Mouse (Mus musculus) telencephalon, adult 2 months (tissue): ENCODE data around the gene Plxna1.

Source experiments
- DNase-seq: peaks from one replicate; pipeline ENCODE4 v3.0.0-alpha.2; 2011; ENCODE audit warnings: low read depth, low spot score

Gene Plxna1

DNA sequence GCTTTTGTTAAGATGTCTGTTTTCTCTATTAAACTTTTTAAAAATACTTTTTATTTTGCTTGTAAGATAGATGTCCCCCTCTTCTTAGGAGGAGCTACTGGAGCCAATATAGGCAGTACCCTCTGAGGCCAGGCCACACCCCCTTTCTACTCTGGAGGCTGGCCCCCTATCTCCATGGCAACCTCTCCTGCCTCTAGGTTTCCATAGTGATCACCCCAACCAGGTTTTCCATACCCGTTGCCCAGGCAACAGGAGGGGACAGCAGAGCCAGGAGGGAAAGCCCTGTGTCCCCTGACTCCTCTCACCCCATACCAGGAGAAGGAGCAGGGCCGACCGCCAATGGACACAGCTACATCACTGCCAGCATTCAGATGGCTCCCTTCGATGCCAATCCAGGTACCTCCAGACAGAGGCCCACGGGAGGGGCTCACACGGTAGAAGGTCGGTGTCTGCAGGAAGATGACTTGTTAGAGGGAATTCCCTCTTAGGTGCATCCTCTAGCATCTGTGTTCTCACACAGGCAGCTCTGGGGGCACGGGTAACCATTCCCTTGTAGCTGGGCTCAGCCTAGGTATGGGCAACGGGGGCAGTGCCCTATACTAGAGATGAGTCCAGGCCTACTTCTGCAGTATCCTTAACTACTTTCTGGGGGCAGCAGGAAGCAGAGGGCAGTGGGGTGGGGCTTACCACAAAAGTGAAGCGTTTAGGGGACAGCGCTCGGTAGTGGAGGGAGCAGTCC lies 28.3 kb downstream of the Plxna1 start:
- DNase-seq, result no peak

DNA sequence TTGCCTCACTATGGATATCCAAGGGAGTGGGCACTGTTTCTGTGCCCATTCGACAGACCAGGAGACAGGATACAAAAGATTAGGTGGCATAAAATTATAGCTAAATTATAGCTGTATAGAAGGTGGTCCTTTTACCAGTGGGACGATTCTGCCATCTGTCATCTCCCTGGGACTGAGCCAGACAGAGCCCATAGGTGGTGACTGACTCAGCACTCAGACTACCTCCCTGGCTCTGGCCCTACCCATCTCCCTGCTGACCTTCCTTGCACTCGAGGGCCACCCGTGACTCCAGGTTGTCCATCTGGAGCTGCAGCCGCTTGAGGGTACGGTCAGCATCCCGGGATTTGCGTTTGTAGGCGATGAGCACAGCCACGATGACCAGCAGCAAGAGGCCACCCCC lies 31.5 kb downstream of the Plxna1 start:
- no peak for DNase-seq

DNA sequence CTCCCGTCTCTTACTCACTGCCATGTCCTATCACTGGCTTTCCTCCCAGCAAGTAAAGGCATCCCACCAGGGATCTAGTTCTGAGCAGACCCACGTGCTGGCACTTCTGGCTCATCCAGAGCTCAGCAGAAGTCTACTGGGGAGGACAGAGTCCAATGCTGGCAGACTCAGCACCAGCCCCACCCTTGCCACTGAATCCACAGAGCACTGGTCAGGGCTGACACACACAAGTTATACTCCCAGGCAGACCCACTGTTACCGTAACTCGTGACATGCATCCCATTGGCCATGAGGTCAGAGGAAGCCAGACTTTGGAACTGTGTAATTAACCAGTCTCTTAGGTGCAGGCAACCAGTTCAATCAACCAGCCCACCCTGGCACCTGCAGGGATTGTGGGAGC lies 33.8 kb downstream of the Plxna1 start:
- DNase-seq, result no peak

DNA sequence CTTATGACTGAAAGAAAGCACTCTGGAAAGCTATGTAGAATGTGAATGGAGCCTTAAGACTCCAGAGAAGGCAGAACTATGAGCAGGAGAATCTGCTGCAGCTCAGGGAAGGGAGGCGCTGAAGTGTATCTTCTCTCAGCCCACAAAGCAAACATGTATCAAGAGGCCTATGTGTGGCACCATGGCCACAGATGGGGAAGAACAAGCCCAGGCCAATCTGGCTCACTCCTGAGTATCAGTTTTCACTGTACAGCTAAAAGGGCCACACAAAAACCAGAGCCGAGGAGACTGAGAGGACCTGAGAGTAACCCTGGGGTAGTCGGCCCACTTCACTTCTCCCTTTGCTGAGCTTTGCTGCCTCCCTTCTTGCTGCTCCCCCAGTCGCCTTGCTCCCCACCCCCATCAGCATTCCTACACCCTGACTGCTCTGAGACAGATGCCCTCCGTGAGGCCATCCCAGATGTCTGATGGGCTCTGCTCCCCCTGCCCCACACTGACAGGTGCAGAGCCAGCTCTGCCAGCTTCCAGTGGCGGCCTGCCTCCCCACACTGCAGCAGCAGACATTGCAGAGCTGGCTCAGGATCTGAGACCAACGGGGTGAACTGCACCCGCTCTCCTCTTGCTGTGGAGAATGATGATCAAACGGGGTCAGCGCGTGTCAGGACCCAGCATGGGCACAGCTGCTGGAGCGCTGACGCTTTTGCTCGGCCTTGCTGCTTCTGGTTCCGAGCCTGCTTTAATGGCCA lies 34.5 kb downstream of the Plxna1 start:
- no peak for DNase-seq

DNA sequence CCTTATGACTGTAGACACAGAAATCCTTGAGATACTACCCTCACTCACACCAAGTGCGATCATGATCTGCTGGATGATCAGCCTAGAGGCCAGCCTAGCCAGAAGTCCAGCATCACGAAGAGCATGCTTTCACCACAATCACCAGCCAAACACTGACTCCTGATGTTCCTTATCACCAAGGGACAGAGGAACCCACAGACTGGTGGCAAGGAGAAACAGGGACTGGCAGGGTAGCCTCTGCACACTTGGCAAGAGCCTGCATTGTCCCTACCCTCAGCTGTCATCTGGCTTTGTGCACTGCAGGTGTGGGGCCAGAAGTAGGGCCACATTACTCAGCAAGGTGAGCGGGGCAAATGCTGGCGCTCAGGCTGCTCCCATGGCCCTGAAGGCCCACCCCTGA lies 37.6 kb downstream of the Plxna1 start:
- DNase-seq, result no peak

DNA sequence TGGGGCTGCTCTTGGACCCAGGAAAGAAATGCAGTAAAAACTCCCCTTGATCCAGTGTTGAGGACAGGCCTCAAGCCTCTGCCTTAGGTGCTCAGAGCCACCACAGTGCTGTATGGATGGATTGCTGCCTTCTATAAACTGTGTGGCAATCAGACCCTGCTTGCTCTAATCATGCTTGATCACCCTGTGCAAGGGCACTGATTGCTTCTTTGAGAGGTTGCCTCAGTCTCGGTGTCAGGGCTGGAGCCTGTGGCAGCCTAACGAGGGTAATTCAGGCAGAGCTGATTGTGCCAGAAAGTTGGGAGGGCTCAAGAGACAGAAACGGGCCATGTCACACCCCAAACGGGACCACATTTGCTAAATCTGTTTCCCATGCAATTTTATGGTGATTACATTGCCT lies 47.2 kb downstream of the Plxna1 start:
- DNase-seq, result no peak

DNA sequence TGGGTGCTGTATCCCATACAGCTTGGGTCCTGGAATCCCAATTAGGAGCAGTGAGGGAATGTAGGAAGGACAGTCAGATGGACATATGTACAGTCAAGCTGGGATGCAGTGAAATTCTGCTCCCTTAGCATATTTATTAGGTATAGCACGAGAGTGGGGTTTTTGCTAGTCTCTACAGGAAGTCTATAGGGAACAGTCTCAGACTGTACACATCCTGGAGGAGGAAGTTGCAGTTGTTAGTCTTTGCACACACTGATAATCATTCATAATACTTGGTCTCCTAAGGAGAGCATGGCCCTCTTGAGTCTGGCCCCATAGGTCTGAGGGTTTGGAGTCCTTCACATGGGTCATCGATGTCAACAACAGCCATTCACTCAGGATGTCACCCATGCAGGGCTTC lies 50.9 kb downstream of the Plxna1 start:
- no peak for DNase-seq

DNA sequence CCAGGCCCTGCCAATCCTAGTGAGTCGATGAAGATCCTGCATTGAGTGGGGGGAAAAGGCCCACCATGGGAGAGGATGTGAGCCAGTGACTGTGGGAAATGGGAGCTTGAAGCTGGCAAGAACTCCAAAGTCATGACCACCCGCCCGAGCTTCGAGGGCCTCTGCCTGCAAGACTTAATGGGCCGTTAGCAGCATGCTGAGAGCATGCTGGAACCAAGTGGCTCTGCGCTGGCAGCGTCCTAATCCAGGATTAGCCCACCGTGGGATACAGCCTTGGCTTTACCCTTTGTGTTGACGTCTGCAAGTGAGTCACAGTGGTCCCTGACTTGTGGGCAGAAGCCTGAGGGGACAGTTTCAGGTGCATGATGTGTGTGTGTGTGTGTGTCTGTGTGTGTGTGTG lies 52.2 kb downstream of the Plxna1 start:
- no peak for DNase-seq

DNA sequence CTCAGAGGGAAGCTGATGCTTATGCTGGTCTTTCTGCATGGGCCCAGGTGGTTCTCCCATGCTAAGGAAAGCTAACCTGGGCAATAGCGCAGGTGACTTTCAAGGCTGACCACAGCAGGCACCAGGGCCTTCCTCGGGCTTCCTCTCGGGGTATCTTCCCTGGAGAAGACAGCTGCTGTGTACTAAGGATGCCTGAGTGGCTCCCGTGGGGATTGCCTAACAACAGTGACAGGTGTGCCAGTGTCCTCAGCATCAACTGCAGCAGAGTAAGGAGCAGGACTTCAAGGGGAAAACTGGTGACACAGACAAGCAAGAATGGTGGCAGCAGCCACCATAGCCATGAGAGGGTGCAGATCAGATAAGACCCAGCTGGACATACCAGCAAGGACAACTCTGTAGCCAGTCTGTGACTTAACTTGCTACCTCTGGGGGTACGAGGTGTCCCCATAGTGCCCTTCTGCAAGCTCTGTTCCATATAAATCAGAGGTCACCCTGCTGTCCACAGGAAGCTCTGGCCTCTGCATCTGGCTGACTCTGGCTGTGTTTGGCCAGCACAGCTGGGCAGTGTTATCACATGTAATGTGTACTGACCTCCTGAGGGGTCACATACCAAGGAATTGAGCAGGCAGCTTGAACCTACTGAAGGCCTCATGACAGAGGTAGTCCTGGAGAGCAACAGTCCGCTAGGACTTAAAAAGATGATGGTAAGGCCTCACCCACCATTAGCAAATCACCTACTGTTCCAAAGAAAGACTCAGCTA lies 54.0 kb downstream of the Plxna1 start:
- no peak for DNase-seq

DNA sequence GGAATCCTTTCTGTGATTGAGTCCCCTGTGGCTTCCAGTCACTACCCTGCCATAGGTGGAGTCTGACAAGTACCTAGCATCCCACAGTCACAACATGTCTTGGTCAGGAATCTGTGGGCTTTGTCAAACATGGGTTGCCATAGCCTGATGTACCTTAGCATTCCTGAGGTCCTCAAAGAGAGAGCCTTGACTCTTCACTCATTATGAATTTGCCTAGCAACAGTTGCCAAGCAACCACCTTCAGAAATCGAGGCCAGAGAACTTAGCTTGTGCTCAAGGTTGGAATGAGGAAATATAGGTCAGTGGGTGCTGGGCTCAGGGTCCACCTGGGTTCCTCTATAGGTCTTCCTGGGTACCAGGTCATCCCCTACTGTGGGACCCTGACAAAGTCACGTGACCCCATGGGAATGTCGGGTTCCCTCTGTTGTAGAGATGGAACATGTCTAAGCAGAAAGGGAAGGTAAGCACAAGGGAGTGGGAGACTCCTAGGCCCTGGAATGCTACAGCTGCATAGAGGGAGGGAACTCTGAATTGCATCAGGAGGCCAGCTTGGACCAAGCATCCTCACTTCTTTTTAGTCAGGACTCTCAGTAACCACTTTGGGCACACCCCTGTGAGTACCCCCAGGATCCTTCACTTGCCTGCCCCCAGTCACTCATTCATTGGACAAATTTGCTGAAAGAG lies 57.9 kb downstream of the Plxna1 start:
- DNase-seq, result no peak

DNA sequence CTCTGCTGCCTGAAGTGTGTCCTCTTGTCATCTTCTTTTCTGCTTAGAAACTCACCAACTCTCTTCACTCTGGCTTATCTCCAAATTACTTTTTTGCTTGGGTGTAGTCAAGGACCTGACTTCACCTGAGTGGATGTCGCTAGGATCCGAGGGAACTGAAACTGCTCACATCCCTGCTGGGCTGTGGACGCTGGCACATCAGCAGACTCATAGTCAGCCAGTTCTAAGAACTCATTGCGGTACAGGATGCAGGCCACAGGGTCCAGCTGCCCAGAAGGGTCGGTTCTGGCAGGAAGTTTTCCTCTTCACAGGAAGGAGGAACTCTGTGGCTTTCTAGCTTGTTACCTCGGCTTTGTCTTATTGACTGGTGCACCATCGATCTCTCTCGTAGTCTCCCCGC lies 62.6 kb downstream of the Plxna1 start:
- no peak for DNase-seq

DNA sequence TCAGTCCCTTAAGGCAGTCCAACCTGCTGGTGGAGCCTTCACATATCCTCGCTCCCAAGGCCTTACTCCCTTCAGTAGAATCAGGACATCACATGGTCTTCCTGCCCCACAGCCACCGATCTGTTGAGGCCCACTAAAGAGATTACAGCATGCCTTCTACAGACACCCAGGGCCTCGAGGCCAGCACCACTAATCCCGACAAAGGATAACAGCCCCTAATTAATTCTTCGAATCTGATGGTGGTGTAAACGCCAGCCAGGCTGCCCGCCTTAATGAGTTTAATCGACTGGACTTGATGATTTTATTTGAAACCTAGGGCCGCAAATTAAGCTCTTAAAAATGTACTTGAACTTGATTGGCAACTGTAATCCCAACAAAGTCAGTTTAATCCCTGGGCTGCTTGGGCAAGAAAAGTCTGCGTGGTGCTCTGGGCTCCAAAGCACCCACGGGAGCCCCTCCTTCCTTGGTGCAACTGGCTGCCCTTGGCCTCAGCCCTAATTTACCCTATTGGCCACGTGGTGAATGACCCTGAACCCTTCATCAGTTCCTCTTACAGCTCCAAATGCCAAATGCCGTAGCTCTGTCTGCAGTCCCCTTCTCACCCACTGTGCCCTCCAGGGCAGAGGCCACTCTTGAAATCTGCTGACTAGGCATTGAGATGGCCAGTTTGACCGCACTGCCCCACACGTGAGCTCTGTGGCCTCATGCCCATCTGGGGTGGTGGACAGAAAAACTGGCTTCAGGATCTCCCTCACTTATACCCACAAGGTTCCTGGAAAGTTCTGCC lies 65.3 kb downstream of the Plxna1 start:
- no peak for DNase-seq

DNA sequence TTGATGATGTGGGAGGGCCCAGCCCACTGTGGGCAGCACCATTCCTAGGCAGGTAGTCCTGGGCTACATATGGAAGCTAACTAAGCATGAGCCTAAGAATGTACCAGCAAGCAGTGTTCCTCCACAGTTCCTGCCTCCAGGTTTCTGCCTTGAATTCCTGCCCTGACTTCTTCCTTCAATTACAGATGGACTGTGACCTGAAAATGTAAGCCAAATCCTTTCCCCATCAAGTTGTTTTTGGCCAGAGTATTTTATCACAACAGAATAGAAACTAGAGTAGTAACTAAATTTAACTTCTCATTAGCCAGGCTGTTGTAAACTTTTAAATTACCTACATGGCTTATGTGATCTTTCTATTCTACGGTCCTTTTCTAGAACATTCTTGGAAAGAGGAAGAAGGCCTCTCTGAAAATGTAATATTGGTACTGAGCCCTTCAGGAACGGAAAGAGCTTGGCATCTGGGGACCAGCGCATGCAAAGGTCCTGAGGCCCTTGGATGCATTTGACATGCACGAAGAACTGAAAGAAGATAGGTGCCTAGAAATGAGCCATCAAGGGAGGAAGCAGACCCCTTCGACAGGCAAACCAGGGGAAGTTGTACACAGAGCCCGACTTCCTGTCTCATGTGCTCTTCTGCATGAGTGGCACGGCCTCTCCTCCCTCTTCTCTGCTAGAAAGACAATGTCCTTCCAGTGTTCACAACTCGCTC lies 66.3 kb downstream of the Plxna1 start:
- DNase-seq, result no peak

DNA sequence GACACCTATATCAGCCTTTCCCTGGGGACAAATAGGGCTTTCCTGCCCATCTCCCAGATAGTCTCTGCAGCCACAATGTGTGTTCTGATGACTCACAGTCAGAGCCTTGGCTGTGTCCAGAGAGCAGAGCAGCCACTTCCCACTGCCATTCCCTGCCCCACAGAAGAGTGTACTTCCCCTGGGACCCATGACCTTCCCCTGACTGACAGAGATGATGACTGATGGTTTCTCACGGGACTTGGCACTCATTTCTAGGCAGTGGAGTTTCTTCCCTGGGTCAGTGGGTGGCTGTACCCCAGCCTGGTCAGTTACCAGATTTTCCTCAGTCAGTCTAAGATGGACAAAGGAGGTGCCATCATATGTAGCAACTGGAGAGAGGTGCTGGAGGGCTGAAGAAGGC lies 67.8 kb downstream of the Plxna1 start:
- no peak for DNase-seq

DNA sequence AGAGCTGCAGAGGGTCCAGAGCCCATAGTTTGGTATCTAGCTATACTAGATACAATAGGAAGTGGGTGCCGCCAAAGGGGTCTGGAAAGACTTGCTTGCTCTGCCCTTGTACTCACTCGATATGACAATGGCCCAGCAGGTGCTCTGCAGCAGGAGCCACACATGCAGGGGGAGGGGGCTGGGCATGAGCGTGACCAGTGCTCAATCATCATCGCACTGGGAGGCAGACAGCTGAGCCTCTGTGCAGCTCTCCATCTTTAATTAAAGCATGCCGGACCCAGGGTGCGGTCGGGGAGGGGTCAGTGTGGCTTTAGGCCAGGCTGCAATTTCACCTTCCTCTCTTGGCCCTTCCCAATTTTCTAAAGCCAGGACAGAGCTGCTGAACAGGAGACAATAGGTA lies 70.9 kb downstream of the Plxna1 start:
- DNase-seq, result no peak

DNA sequence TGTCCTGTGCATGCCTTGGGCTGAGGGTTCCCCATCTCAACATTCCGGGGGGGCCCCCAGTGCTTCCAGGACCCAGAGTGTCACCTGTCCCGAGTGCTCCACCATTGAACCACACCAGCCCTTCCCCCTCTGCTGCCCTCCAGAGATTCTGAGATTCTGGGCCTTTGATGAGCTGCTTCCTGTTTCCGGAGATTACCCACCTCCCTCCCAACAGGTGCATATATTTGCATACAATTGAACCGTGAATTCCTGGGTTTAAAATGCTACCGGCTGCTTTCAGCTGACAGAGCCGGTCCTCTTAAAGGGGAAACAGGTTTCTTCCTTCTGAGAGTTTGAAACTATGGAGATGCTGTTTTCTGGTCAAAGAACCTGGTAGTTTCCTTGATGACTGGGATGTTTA lies 74.3 kb downstream of the Plxna1 start:
- no peak for DNase-seq

DNA sequence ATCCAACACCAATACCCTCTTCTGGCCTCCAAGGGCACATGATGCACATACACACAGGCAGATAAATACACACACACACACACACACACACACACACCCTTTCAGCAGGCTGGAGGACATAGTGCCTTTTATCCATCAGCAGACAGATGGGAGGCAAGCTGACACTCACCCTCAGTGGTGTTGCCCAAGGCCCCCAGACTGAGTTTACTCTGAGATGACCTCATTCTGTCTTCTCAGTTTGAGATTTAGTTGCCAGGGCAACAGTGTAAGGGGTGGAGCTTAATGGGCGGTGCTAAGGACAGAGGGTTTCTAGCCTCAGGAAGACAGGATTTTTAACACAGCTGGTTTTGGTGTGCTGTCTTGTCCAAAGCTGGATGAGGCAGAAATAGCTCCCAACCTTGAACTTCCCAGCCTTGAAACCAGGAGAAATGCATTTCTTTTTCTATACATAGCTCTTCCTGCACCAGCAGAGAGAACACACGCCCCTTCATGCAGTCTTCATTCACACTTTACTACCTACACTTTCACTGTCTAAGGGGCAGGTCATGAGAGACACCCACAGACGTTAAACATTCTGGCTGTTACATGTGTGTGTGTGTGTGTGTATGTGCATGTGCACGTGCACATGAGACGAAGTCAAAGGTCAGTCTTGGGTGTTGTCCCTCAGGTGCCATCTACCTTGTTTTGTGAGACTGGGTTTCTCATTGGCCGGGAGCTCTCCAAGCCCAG lies 75.6 kb downstream of the Plxna1 start:
- no peak for DNase-seq

DNA sequence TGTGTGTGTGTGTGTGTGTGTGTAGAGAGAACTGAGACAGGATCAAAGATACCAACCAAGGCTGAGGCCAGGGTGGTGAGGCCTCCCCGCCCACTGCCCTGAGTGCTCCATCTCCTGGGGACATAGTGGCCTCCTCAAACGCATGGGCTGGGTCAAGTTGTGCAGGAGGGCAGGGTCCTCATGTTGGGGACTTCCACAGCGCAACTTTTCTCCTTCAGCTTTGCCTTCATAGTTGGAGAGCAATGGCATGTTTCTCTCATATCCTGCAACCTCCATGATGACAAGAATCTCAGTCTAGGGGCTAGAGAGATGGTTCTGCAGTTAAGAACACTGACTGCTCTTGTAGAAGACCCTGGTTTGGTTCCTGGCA lies 76.1 kb downstream of the Plxna1 start:
- no peak for DNase-seq

DNA sequence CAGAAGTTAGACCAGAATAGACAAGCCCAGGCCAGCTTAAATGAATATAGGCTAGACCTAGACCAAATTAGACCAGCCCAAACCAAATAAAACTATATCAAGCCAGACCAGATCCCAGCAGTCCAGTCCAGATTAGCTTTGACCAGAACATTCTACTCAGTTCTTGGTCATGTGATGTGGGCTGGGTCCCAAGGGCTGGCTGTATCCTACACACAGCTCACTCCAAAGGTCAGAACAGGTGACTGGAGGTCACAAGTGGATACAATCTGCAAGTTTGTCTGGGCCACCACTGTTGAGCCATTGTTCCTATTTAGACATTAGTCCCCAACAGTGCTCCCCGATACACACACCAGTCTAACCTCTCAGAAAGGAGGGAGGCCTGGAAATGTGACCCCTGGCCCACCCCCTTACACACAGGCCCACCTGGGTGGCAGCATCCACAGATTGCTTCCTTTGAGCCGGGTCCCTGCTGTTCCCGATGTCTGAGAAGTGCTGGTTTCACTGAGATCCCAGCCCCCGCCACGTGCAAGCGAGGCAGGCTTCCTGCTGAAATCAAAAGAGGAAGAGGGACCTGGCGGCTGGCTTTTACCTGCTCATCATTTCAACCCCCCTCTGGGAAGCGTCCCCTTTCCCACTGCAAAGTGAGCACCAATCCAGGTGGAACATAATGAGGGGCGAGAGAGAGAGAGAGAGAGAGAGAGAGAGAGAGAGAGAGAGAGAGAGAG lies 76.7 kb downstream of the Plxna1 start:
- no peak for DNase-seq
